Comparison of ENCODE assay signal across 17 mouse cellular contexts in the genomic region with DNA sequence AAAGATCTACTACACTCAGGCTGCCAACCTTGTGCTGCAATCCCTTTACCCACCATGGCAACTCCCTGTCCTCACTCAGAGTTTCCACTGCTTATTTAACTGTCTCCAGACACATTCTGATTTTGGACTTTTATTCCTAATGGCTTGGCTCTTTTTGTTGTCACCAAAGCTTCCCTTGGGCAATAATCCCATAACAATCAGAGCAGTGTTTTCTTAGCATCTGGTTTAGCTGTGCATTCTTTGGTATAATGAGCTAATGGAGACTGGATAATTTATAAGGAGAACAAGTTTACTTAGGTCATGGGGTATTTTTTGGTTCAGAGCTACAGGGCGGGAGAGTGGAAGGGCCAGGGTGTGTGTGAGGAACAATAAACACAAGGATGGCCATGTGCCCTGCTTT. TPM values are rescaled to one million over a fixed set of nuclear protein-coding genes. Genes with fewer than 3 reads are reported as not detected.
DNase-seq lines count a peak whose midpoint lies in the region; TF ChIP-seq lines count a peak whose summit lies in the region.
"Had no signal": no experiment of that assay in that cellular context is flagged by ENCODE, and none has a peak within 500 bp of the region (broad histone marks: within the 10 kb centered on the region; RNA-seq: fewer than 3 reads in every experiment).

No protein-coding gene starts in this region.

- no peak for TF ChIP-seq CTCF in gastrocnemius, adult 2 months (IDR thresholded peaks at IDR 0.05)
- TF ChIP-seq CTCF in layer of hippocampus, adult 2 months (conservative IDR thresholded peaks at IDR 0.05) = no peak

- no peak for DNase-seq in gastrocnemius, adult 2 months
- no peak for DNase-seq in gastrocnemius, postnatal 4 days (ENCODE audit: low spot score in 2 of 2)
- no peak for DNase-seq in layer of hippocampus, adult 2 months (ENCODE audit: low spot score in 2 of 2)
- no peak for DNase-seq in layer of hippocampus, postnatal 25 days (ENCODE audit: extremely low spot score in 1 of 2, low spot score in 1 of 2)
- peak; percentile 28 for DNase-seq in retina, postnatal 1 day
- no peak for DNase-seq in retina, embryonic 14.5 days (ENCODE audit: low spot score)
- DNase-seq: B cell, adult 2 months; cerebellum, adult 11 months; cerebellum, adult 18-20 months; cerebellum, adult 8-10 months; cerebellum, adult 9-11 months; cerebellum, postnatal 25 days; forebrain, postnatal 0 days had no signal

- H3K4me3 ChIP-seq in gastrocnemius, adult 2 months = no peak overlapping the region
- H3K4me3 ChIP-seq in layer of hippocampus, adult 2 months = no peak overlapping the region
- H3K4me3 ChIP-seq: embryonic facial prominence, embryonic 10.5 days; embryonic facial prominence, embryonic 12.5 days; forebrain, embryonic 13.5 days; forebrain, embryonic 15.5 days had no signal

- peak overlapping the region; percentile 31 for H3K27ac ChIP-seq in gastrocnemius, adult 2 months
- peak overlapping the region; percentile 53; the same call in 1 of the 2 replicates for H3K27ac ChIP-seq in layer of hippocampus, adult 2 months
- H3K27ac ChIP-seq: embryonic facial prominence, embryonic 10.5 days; embryonic facial prominence, embryonic 12.5 days; forebrain, embryonic 13.5 days; forebrain, embryonic 15.5 days had no signal

- intact Hi-C loops in gastrocnemius, adult 2 months (cut with DNase I) = no loop called here

RNA-seq across cellular contexts. Expression of a gene that starts 25.4 kb away (rescaled TPM):
- total RNA-seq in gastrocnemius, adult 2 months (2021) = 10 to 100 TPM; 10.2 to 11.1 TPM
- total RNA-seq in gastrocnemius, postnatal 4 days (2021) = 10 to 100 TPM; 10.2 to 12.4 TPM
- total RNA-seq in layer of hippocampus, adult 2 months (2021) = 10 to 100 TPM; 34.7 TPM
- total RNA-seq in layer of hippocampus, postnatal 25 days (2021) = 10 to 100 TPM; 31.8 to 36.4 TPM

RNA-seq across cellular contexts. Expression of a gene that starts 32.4 kb away (rescaled TPM):
- total RNA-seq in gastrocnemius, adult 2 months (2021) = 10 to 100 TPM; 11.8 to 14.4 TPM
- 10 to 100 TPM; 19.2 to 22.3 TPM for total RNA-seq in gastrocnemius, postnatal 4 days (2021)
- 10 to 100 TPM; 40.9 to 41.2 TPM for total RNA-seq in layer of hippocampus, adult 2 months (2021)
- total RNA-seq in layer of hippocampus, postnatal 25 days (2021) = 10 to 100 TPM; 32.9 to 35.0 TPM
